Mouse (Mus musculus): ENCODE results near the gene Hbb-bs.
"Not testable (repeated sequence)": the region's sequence is repeated elsewhere in the genome, so short reads cannot be mapped to it uniquely, and the experiment has no call there.

- not testable (repeated sequence) for TF ChIP-seq CTCF (IDR thresholded peaks at IDR 0.05; ENCODE audit: control insufficient read depth, insufficient read depth, insufficient replicate concordance, low read depth, low read length); POLR2A (IDR thresholded peaks at IDR 0.05; ENCODE audit: control insufficient read depth, low read depth, low read length)
Measured at GRCm38 (mm10) chr7:103777652-103778051, 50.2 kb downstream of the Hbb-bs start.
